24 mouse cellular contexts compared by ENCODE assay signal in the genomic region with DNA sequence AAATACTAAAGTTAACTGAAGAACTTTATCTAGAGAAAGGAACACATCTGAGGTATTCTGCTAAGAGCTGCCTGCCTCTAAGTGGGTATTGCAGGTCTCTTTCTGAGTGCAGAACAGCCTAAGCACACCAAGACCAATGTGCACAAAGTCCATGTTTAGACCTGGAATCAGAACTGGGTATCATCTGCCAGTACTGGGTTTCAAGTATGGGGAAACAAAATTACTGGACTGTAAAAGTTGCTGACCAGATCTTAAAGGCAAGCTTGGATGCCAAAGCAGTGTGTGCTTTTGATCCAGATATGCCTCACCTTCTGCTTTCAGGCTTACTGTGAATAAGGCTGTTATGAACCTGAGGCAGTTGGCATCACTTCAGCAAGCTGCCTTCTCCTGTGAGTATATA.
"Had no signal": no experiment of that assay in that cellular context is flagged by ENCODE, and none has a peak within 500 bp of the region (broad histone marks: within the 10 kb centered on the region; RNA-seq: fewer than 3 reads in every experiment).

No protein-coding gene starts in this region.

- H3K4me1 ChIP-seq: heart, embryonic 13.5 days; heart, embryonic 15.5 days; hindbrain, embryonic 13.5 days; hindbrain, embryonic 15.5 days; limb, embryonic 13.5 days; limb, embryonic 15.5 days had no signal

- DNase-seq: forebrain, postnatal 0 days; gastrocnemius, postnatal 14 days; gastrocnemius, postnatal 36 days; heart, adult 11 months; heart, adult 2 months; heart, postnatal 14 days; heart, postnatal 36 days; kidney, adult 18-20 months; kidney, postnatal 10 days; layer of hippocampus, adult 9-11 months; layer of hippocampus, postnatal 36 days; left cerebral cortex, postnatal 4 days; lung, adult 18-20 months had no signal

- H3K9ac ChIP-seq: forebrain, postnatal 0 days; heart, embryonic 13.5 days; heart, embryonic 15.5 days; hindbrain, embryonic 13.5 days; hindbrain, embryonic 15.5 days; limb, embryonic 13.5 days; limb, embryonic 15.5 days; liver, embryonic 14.5 days had no signal

- H3K27me3 ChIP-seq: heart, embryonic 13.5 days; heart, embryonic 15.5 days; hindbrain, embryonic 13.5 days; hindbrain, embryonic 15.5 days; limb, embryonic 13.5 days; limb, embryonic 15.5 days had no signal

- ATAC-seq: forebrain, postnatal 0 days; hindbrain, postnatal 0 days; intestine, embryonic 16.5 days had no signal

- H3K4me3 ChIP-seq: heart, adult 2 months; heart, embryonic 13.5 days; heart, embryonic 15.5 days; hindbrain, embryonic 13.5 days; hindbrain, embryonic 15.5 days; limb, embryonic 13.5 days; limb, embryonic 15.5 days had no signal

- H3K36me3 ChIP-seq: heart, embryonic 13.5 days; heart, embryonic 15.5 days; hindbrain, embryonic 13.5 days; hindbrain, embryonic 15.5 days; limb, embryonic 13.5 days; limb, embryonic 15.5 days had no signal

- H3K9me3 ChIP-seq: heart, embryonic 15.5 days; hindbrain, embryonic 13.5 days; hindbrain, embryonic 15.5 days; limb, embryonic 13.5 days; limb, embryonic 15.5 days had no signal

- H3K4me2 ChIP-seq: heart, embryonic 11.5 days; heart, embryonic 13.5 days; heart, embryonic 15.5 days; hindbrain, embryonic 13.5 days; hindbrain, embryonic 15.5 days; limb, embryonic 13.5 days; limb, embryonic 15.5 days; liver, embryonic 11.5 days had no signal

- H3K27ac ChIP-seq: heart, adult 2 months; heart, embryonic 13.5 days; heart, embryonic 15.5 days; hindbrain, embryonic 13.5 days; hindbrain, embryonic 15.5 days; hindbrain, postnatal 0 days; limb, embryonic 13.5 days; limb, embryonic 15.5 days; liver, embryonic 14.5 days had no signal
